Mouse (Mus musculus): ENCODE results near the gene Npr1. TPM values are rescaled to one million over a fixed set of nuclear protein-coding genes. Genes with fewer than 3 reads are reported as not detected.

The Npr1 gene
- polyA plus RNA-seq, 1 experiment = 0.22 TPM

- Histone ChIP-seq H3K4me3 (peak overlapping the region; percentile 2), H3K27me3 (ENCODE audit: control insufficient read depth, insufficient read depth, insufficient read length) (no peaks in the 10 kb centered on the region), H3ac (ENCODE audit: control insufficient read depth, insufficient read length) (no peak overlapping the region), H3K79me2 (ENCODE audit: control insufficient read depth, insufficient read depth) (no peaks in the 10 kb centered on the region), H3K4me2 (ENCODE audit: low read depth) (peak overlapping the region; percentile 64), H3K36me3 (ENCODE audit: control insufficient read depth, insufficient read depth) (no peaks in the 10 kb centered on the region)
- TF ChIP-seq MAX (IDR thresholded peaks at IDR 0.05; ENCODE audit: low read depth) (no peak), CEBPB (IDR thresholded peaks at IDR 0.05; ENCODE audit: insufficient read depth, poor library complexity, severe bottlenecking) (no peak), MYOG (IDR thresholded peaks at IDR 0.05; ENCODE audit: control insufficient read depth in 1 of 3, insufficient read depth in 1 of 3, insufficient read length in 2 of 3, low read depth in 2 of 3) (no peak), REST (IDR thresholded peaks at IDR 0.05; ENCODE audit: insufficient read depth, insufficient read length) (no peak), TCF3 (IDR thresholded peaks at IDR 0.05; ENCODE audit: insufficient read length, low read depth) (no peak), POLR2AphosphoS2 (IDR thresholded peaks at IDR 0.05; ENCODE audit: insufficient read length, low read depth) (no peak)
These were observed 20.1 kb downstream of the Npr1 start for GRCm38 (mm10) chr3:90445417-90446200.

DNA sequence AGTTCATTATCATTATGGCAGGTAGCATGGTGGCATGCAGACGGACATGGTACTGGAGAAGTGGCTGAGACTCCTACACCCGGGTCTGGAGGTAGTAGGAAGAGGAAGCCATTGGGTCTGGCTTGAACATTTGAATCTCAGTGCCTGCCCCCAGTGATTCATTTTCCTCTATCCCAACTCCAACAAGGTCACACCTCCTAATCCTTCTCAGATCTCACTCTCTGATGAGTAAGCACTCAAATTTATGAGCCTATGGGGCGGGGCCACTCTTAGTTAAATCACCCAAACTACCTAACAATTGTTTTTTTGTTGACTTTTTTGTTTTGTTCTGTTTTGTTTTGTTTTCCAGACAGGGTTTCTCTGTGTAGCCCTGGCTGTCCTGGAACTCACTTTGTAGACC, 21.7 kb downstream of the Npr1 start:
- Histone ChIP-seq H3K36me3 (ENCODE audit: control insufficient read depth, insufficient read depth) (no peaks in the 10 kb centered on the region), H3K79me2 (ENCODE audit: control insufficient read depth, insufficient read depth) (no peaks in the 10 kb centered on the region)
- TF ChIP-seq POLR2A (IDR thresholded peaks at IDR 0.05; ENCODE audit: insufficient read length, low read depth) (no peak), USF1 (IDR thresholded peaks at IDR 0.05; ENCODE audit: low read depth) (no peak), SRF (IDR thresholded peaks at IDR 0.05; ENCODE audit: control insufficient read depth, insufficient read length, low read depth) (no peak), TCF3 (IDR thresholded peaks at IDR 0.05; ENCODE audit: insufficient read length, low read depth) (no peak), MAX (IDR thresholded peaks at IDR 0.05; ENCODE audit: low read depth) (no peak), TCF12 (IDR thresholded peaks at IDR 0.05; ENCODE audit: insufficient read depth, poor library complexity, severe bottlenecking) (no peak), REST (IDR thresholded peaks at IDR 0.05; ENCODE audit: insufficient read depth, insufficient read length) (no peak), POLR2AphosphoS2 (IDR thresholded peaks at IDR 0.05; ENCODE audit: insufficient read length, low read depth) (no peak), CEBPB (IDR thresholded peaks at IDR 0.05; ENCODE audit: insufficient read depth, poor library complexity, severe bottlenecking) (no peak), MYOG (IDR thresholded peaks at IDR 0.05; ENCODE audit: control insufficient read depth in 1 of 3, insufficient read depth in 1 of 3, insufficient read length in 2 of 3, low read depth in 2 of 3) (no peak), MYOD1 (IDR thresholded peaks at IDR 0.05; ENCODE audit: control insufficient read depth in 1 of 3, insufficient read length in 2 of 3, low read depth in 2 of 3) (no peak), E2F4 (IDR thresholded peaks at IDR 0.05; ENCODE audit: insufficient read depth) (no peak)

DNA sequence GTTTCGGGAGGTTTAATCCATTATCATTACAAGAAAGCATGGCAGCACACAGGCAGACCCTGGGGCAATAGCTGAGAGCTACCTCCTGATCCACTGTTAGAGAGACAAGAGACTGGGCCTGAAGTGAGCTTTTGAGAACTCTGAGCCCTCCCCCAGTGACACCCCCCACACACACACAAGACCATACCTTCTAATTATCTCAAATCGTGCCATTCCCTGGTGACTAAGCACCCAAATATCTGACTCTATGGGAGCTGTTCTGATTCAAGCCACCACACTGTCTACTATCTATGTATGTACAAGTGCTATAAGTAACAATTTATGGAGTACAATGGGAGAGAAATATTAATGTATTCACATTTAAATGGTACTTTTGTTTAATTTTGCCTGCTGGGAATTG, 24.9 kb downstream of the Npr1 start:
- no peaks in the 10 kb centered on the region for H3K36me3 ChIP-seq (ENCODE audit: control insufficient read depth, insufficient read depth)
- H3K4me3 ChIP-seq = no peak overlapping the region
- TF ChIP-seq E2F4 (IDR thresholded peaks at IDR 0.05; ENCODE audit: insufficient read depth) = no peak
- TF ChIP-seq POLR2AphosphoS2 (IDR thresholded peaks at IDR 0.05; ENCODE audit: insufficient read length, low read depth) = no peak
- TF ChIP-seq SRF (IDR thresholded peaks at IDR 0.05; ENCODE audit: control insufficient read depth, insufficient read length, low read depth) = no peak
- TF ChIP-seq MAX (IDR thresholded peaks at IDR 0.05; ENCODE audit: low read depth) = no peak
- TF ChIP-seq REST (IDR thresholded peaks at IDR 0.05; ENCODE audit: insufficient read depth, insufficient read length) = no peak
- no peak for TF ChIP-seq USF1 (IDR thresholded peaks at IDR 0.05; ENCODE audit: low read depth)
- TF ChIP-seq TCF12 (IDR thresholded peaks at IDR 0.05; ENCODE audit: insufficient read depth, poor library complexity, severe bottlenecking) = no peak
- no peak for TF ChIP-seq CEBPB (IDR thresholded peaks at IDR 0.05; ENCODE audit: insufficient read depth, poor library complexity, severe bottlenecking)
- no peak for TF ChIP-seq TCF3 (IDR thresholded peaks at IDR 0.05; ENCODE audit: insufficient read length, low read depth)
- TF ChIP-seq POLR2A (IDR thresholded peaks at IDR 0.05; ENCODE audit: insufficient read length, low read depth) = no peak
- TF ChIP-seq MYOD1 (IDR thresholded peaks at IDR 0.05; ENCODE audit: control insufficient read depth in 1 of 3, insufficient read length in 2 of 3, low read depth in 2 of 3) = no peak
- TF ChIP-seq MYOG (IDR thresholded peaks at IDR 0.05; ENCODE audit: control insufficient read depth in 1 of 3, insufficient read depth in 1 of 3, insufficient read length in 2 of 3, low read depth in 2 of 3) = no peak
- no peak overlapping the region for H3K4me2 ChIP-seq (ENCODE audit: low read depth)
- no peak overlapping the region for H3ac ChIP-seq (ENCODE audit: control insufficient read depth, insufficient read length)
- no peaks in the 10 kb centered on the region for H3K27me3 ChIP-seq (ENCODE audit: control insufficient read depth, insufficient read depth, insufficient read length)
- H3K79me2 ChIP-seq (ENCODE audit: control insufficient read depth, insufficient read depth) = no peaks in the 10 kb centered on the region

More for the DNA sequence above, 21.7 kb downstream of the Npr1 start:
- Histone ChIP-seq H3K27me3 (ENCODE audit: control insufficient read depth, insufficient read depth, insufficient read length) (no peaks in the 10 kb centered on the region), H3K4me3 (no peak overlapping the region), H3K4me2 (ENCODE audit: low read depth) (no peak overlapping the region), H3ac (ENCODE audit: control insufficient read depth, insufficient read length) (no peak overlapping the region)

GRCm38 (mm10) chr3:90437131-90437530, 28.5 kb downstream of the Npr1 start:
- Histone ChIP-seq H3K79me2 (ENCODE audit: control insufficient read depth, insufficient read depth) (peaks cover 9% of the 10 kb centered on the region), H3K4me2 (ENCODE audit: low read depth) (no peak overlapping the region), H3K36me3 (ENCODE audit: control insufficient read depth, insufficient read depth) (no peaks in the 10 kb centered on the region), H3K4me3 (no peak overlapping the region), H3K27me3 (ENCODE audit: control insufficient read depth, insufficient read depth, insufficient read length) (no peaks in the 10 kb centered on the region), H3ac (ENCODE audit: control insufficient read depth, insufficient read length) (no peak overlapping the region)
- TF ChIP-seq E2F4 (IDR thresholded peaks at IDR 0.05; ENCODE audit: insufficient read depth) = no peak
- no peak for TF ChIP-seq TCF3 (IDR thresholded peaks at IDR 0.05; ENCODE audit: insufficient read length, low read depth)

- TF ChIP-seq TCF3 (IDR thresholded peaks at IDR 0.05; ENCODE audit: insufficient read length, low read depth) = no peak
- no peak for TF ChIP-seq POLR2A (IDR thresholded peaks at IDR 0.05; ENCODE audit: insufficient read length, low read depth)
- no peak for TF ChIP-seq SRF (IDR thresholded peaks at IDR 0.05; ENCODE audit: control insufficient read depth, insufficient read length, low read depth)
- no peak for TF ChIP-seq TCF12 (IDR thresholded peaks at IDR 0.05; ENCODE audit: insufficient read depth, poor library complexity, severe bottlenecking)
- TF ChIP-seq REST (IDR thresholded peaks at IDR 0.05; ENCODE audit: insufficient read depth, insufficient read length) = no peak
- TF ChIP-seq CEBPB (IDR thresholded peaks at IDR 0.05; ENCODE audit: insufficient read depth, poor library complexity, severe bottlenecking) = no peak
- no peak for TF ChIP-seq E2F4 (IDR thresholded peaks at IDR 0.05; ENCODE audit: insufficient read depth)
- TF ChIP-seq MYOD1 (IDR thresholded peaks at IDR 0.05; ENCODE audit: control insufficient read depth in 1 of 3, insufficient read length in 2 of 3, low read depth in 2 of 3) = no peak
- no peak for TF ChIP-seq MYOG (IDR thresholded peaks at IDR 0.05; ENCODE audit: control insufficient read depth in 1 of 3, insufficient read depth in 1 of 3, insufficient read length in 2 of 3, low read depth in 2 of 3)
- no peak for TF ChIP-seq USF1 (IDR thresholded peaks at IDR 0.05; ENCODE audit: low read depth)
- TF ChIP-seq POLR2AphosphoS2 (IDR thresholded peaks at IDR 0.05; ENCODE audit: insufficient read length, low read depth) = no peak
- H3K4me3 ChIP-seq = peak overlapping the region; percentile 88
- H3K27me3 ChIP-seq (ENCODE audit: control insufficient read depth, insufficient read depth, insufficient read length) = no peaks in the 10 kb centered on the region
- peaks cover 19% of the 10 kb centered on the region for H3K79me2 ChIP-seq (ENCODE audit: control insufficient read depth, insufficient read depth)
- H3K4me2 ChIP-seq (ENCODE audit: low read depth) = peak overlapping the region; percentile 95
- no peak overlapping the region for H3ac ChIP-seq (ENCODE audit: control insufficient read depth, insufficient read length)
- H3K36me3 ChIP-seq (ENCODE audit: control insufficient read depth, insufficient read depth) = no peaks in the 10 kb centered on the region
These were observed 31.5 kb downstream of the Npr1 start for GRCm38 (mm10) chr3:90434073-90434730.

All from myocyte (in vitro differentiated cells).